Mouse (Mus musculus) CH12.LX (cell line): ENCODE results near the gene Tspear. TPM values are rescaled to one million over a fixed set of nuclear protein-coding genes. Genes with fewer than 3 reads are reported as not detected.
"Not testable (repeated sequence)": the region's sequence is repeated elsewhere in the genome, so short reads cannot be mapped to it uniquely, and the experiment has no call there.

ENCODE experiments used
- DNase-seq: peaks from one replicate; pipeline ENCODE4 v3.0.0-alpha.2; 2013; ENCODE audit errors: extremely low read depth
- H3K27ac ChIP-seq: 2 replicates; pipeline ENCODE4 v1.5.1; 2012; ENCODE audit warnings: low read depth, mild to moderate bottlenecking, control low read depth, moderate library complexity; ENCODE audit not compliant: insufficient read depth
- H3K27me3 ChIP-seq: replicated peaks from 2 replicates; pipeline ENCODE3; 2012; ENCODE audit warnings: inconsistent platforms
- H3K36me3 ChIP-seq, 2 experiments: replicated peaks in 1 of 2; 2 replicates each; pipeline versions ENCODE3 to v1.6.1; 2012; ENCODE audit warnings: inconsistent platforms in 1 of 2, low read length in 1 of 2, mild to moderate bottlenecking in 1 of 2, mixed read lengths in 1 of 2, moderate library complexity in 1 of 2; ENCODE audit not compliant: control insufficient read depth in 1 of 2, insufficient read depth in 1 of 2
- H3K4me1 ChIP-seq, 2 experiments: 2 replicates each; pipeline ENCODE4 v1.6.1; 2012; ENCODE audit warnings: inconsistent platforms in 1 of 2, moderate library complexity in 1 of 2; ENCODE audit not compliant: insufficient read depth in 2 of 2, control insufficient read depth in 1 of 2
- H3K4me2 ChIP-seq: 2 replicates; pipeline ENCODE4 v1.6.1; 2012; ENCODE audit warnings: low read depth, mild to moderate bottlenecking, control low read depth; ENCODE audit not compliant: poor library complexity, insufficient read depth, severe bottlenecking
- H3K4me3 ChIP-seq, 3 experiments: fragments of 150-350 bp in 1 of 3; sonication (generic) in 1 of 3; replicated peaks in 1 of 3; 2 replicates each; pipeline versions ENCODE3 to v1.5.1; 2011 to 2012; ENCODE audit warnings: low read depth in 2 of 3, low read length in 2 of 3, mild to moderate bottlenecking in 2 of 3, moderate library complexity in 2 of 3, control low read depth in 1 of 3, improper control_type of control experiment in 1 of 3, inconsistent platforms in 1 of 3, mixed read lengths in 1 of 3; ENCODE audit not compliant: poor library complexity in 1 of 3
- H3K79me2 ChIP-seq: replicated peaks from 2 replicates; pipeline ENCODE4 v1.6.1; 2012; ENCODE audit warnings: mild to moderate bottlenecking, moderate library complexity; ENCODE audit not compliant: control insufficient read depth, poor library complexity, insufficient read depth, severe bottlenecking; ENCODE audit errors: extremely low read depth
- H3K9ac ChIP-seq: 2 replicates; pipeline ENCODE4 v1.6.1; 2012; ENCODE audit warnings: low read depth, mild to moderate bottlenecking, control low read depth, moderate library complexity; ENCODE audit not compliant: insufficient read depth
- H3K9me3 ChIP-seq: replicated peaks from 2 replicates; pipeline ENCODE3; 2012; ENCODE audit warnings: low read length, inconsistent platforms, mixed read lengths
- BHLHE40 ChIP-seq: IDR thresholded peaks from 2 replicates; pipeline ENCODE4 v1.6.1; 2011; ENCODE audit warnings: mild to moderate bottlenecking, low read depth, low read length, improper control_type of control experiment
- CHD2 ChIP-seq: IDR thresholded peaks from 2 replicates; pipeline ENCODE4 v1.6.1; 2011; ENCODE audit warnings: low read length, improper control_type of control experiment
- ETS1 ChIP-seq: conservative IDR thresholded peaks from 2 replicates; pipeline ENCODE4 v1.6.1; 2012; ENCODE audit warnings: low read depth, mild to moderate bottlenecking, inconsistent platforms, low read length, improper control_type of control experiment, moderate library complexity
- HCFC1 ChIP-seq: IDR thresholded peaks from 2 replicates; pipeline ENCODE4 v1.6.1; 2012; ENCODE audit warnings: low read depth, mild to moderate bottlenecking, inconsistent platforms, low read length, improper control_type of control experiment
- JUN ChIP-seq: IDR thresholded peaks from 2 replicates; pipeline ENCODE4 v1.6.1; 2011; ENCODE audit warnings: low read depth, mild to moderate bottlenecking, low read length, improper control_type of control experiment, moderate library complexity; ENCODE audit not compliant: insufficient read depth
- KAT2A ChIP-seq: IDR thresholded peaks from 2 replicates; pipeline ENCODE4 v1.6.1; 2012; ENCODE audit warnings: low read length, improper control_type of control experiment, inconsistent platforms; ENCODE audit not compliant: insufficient replicate concordance
- MAFK ChIP-seq: IDR thresholded peaks from 2 replicates; pipeline ENCODE4 v1.6.1; 2011; ENCODE audit warnings: low read length, improper control_type of control experiment; ENCODE audit not compliant: insufficient replicate concordance
- MAX ChIP-seq: IDR thresholded peaks from 2 replicates; pipeline ENCODE4 v1.6.1; 2011; ENCODE audit warnings: low read length, improper control_type of control experiment
- MEF2A ChIP-seq: IDR thresholded peaks from 2 replicates; pipeline ENCODE4 v1.6.1; 2014; ENCODE audit warnings: low read depth, mild to moderate bottlenecking, inconsistent platforms, low read length, improper control_type of control experiment, borderline replicate concordance
- MYC ChIP-seq: IDR thresholded peaks from 2 replicates; pipeline ENCODE4 v1.6.1; 2011; ENCODE audit warnings: low read depth, mild to moderate bottlenecking, improper control_type of control experiment, low read length
- NELFE ChIP-seq: IDR thresholded peaks from 2 replicates; pipeline ENCODE4 v1.6.1; 2011; ENCODE audit warnings: low read depth, low read length, improper control_type of control experiment
- RAD21 ChIP-seq: IDR thresholded peaks from 2 replicates; pipeline ENCODE4 v1.6.1; 2011; ENCODE audit warnings: low read depth, mild to moderate bottlenecking, low read length, improper control_type of control experiment, moderate library complexity
- TBP ChIP-seq: conservative IDR thresholded peaks from 2 replicates; pipeline ENCODE4 v1.6.1; 2011; ENCODE audit warnings: low read depth, low read length, improper control_type of control experiment
- TCF12 ChIP-seq: IDR thresholded peaks from 2 replicates; pipeline ENCODE4 v1.6.1; 2014; ENCODE audit warnings: low read depth, mild to moderate bottlenecking, inconsistent platforms, low read length, improper control_type of control experiment
- UBTF ChIP-seq: IDR thresholded peaks from 2 replicates; pipeline ENCODE4 v1.6.1; 2012; ENCODE audit warnings: low read depth, mild to moderate bottlenecking, inconsistent platforms, low read length, improper control_type of control experiment, moderate library complexity
- USF1 ChIP-seq: IDR thresholded peaks from 2 replicates; pipeline ENCODE4 v1.6.1; 2014; ENCODE audit warnings: low read depth, mild to moderate bottlenecking, inconsistent platforms, low read length, improper control_type of control experiment
- USF2 ChIP-seq: conservative IDR thresholded peaks from 2 replicates; pipeline ENCODE4 v1.6.1; 2011; ENCODE audit warnings: low read depth, low read length, improper control_type of control experiment
- ZC3H11A ChIP-seq: IDR thresholded peaks from 2 replicates; pipeline ENCODE4 v1.6.1; 2012; ENCODE audit warnings: low read depth, mild to moderate bottlenecking, inconsistent platforms, low read length, improper control_type of control experiment
- ZKSCAN1 ChIP-seq: IDR thresholded peaks from 2 replicates; pipeline ENCODE4 v1.6.1; 2012; ENCODE audit warnings: low read depth, inconsistent platforms, low read length, improper control_type of control experiment, borderline replicate concordance
- ZNF384 ChIP-seq: IDR thresholded peaks from 2 replicates; pipeline ENCODE4 v1.6.1; 2012; ENCODE audit warnings: low read depth, low read length, improper control_type of control experiment, inconsistent platforms
- dilution Hi-C: fragments of 300-500 bp; cut with MboI; formaldehyde crosslinking; loops from 2 replicates; pipeline ENCODE4 v1.14.3; 2020; ENCODE audit warnings: low sequenced_read_pairs; ENCODE audit not compliant: extremely low pct_unique_long_range_greater_than_20kb, extremely low pct_ligation_motif_present
- in situ Hi-C: fragments of 300-500 bp; cut with MboI; formaldehyde crosslinking; loops from 3 replicates; pipeline ENCODE4 v1.14.3; 2019; ENCODE audit warnings: low sequenced_read_pairs, low pct_ligation_motif_present, low pct_unique_long_range_greater_than_20kb, mixed read lengths
- polyA plus RNA-seq: library from polyadenylated mRNA; unstranded; fragments of >175 nt; gene quantifications from 2 replicates; pipeline ENCODE4 v1.2.1, GENCODE M21; 2012; ENCODE audit warnings: low read depth; ENCODE audit not compliant: insufficient read length
- total RNA-seq, 2 experiments: library from RNA; depleted of rRNA; stranded (reverse); fragments of 300-350 nt in 1 of 2; fragments of >200 nt in 1 of 2; gene quantifications; 2 replicates each; pipeline ENCODE4 v1.2.3; 2012 to 2014

The Tspear gene
- total and polyA plus RNA-seq, 3 experiments = 0.09 to 0.42 TPM; not detected in 1

DNA sequence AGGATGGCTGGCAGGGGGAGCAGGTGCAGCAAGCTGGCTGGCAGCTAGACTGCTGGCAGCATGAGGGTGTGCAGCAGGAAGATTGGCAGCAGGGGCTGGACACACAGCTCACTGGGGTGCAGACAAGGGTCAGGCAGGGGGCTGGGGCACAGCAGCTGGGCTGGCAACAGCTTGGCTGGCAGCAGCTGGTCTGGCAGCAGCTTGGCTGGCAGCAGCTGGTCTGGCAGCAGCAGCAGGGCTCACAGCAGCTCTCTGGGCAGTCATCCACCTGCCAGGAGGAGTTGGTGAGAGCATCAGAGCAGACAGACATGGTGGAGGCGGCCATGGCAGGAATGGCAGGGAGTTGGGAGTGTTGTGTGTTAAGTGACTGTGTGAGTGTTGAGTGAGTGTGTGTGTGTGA lies 101.5 kb downstream of the Tspear start, which contains the start of gene Gm7137:
Gene Gm7137 (minus strand): TSS at position 325 of the 400 bp plus-strand sequence.
- H3K4me1 ChIP-seq, DNase-seq, dilution Hi-C loops, H3K9me3 ChIP-seq, H3K36me3 ChIP-seq, H3K9ac ChIP-seq, H3K79me2 ChIP-seq, in situ Hi-C loops, H3K4me3 ChIP-seq, H3K4me2 ChIP-seq, H3K27ac ChIP-seq: not testable (repeated sequence)
- H3K27me3 ChIP-seq = peaks cover 18% of the 10 kb centered on the region

- in situ Hi-C loops = no loop called here
- Histone ChIP-seq H3K27me3 (peaks cover 22% of the 10 kb centered on the region), H3K36me3 (no peaks in the 10 kb centered on the region), H3K4me3 (no peak overlapping the region), H3K4me1 (no peaks in the 10 kb centered on the region), H3K27ac (no peak overlapping the region), H3K9ac (no peak overlapping the region), H3K4me2 (no peak overlapping the region), H3K79me2 (no peaks in the 10 kb centered on the region), H3K9me3 (no peaks in the 10 kb centered on the region)
- DNase-seq = no peak
- dilution Hi-C loops = no loop called here
- no peak for TF ChIP-seq BHLHE40
- TF ChIP-seq MAFK = no peak
- TF ChIP-seq ZC3H11A = no peak
- TF ChIP-seq USF2 = no peak
- no peak for TF ChIP-seq TCF12
- TF ChIP-seq RAD21 = no peak
- no peak for TF ChIP-seq MAX
- no peak for TF ChIP-seq KAT2A
- no peak for TF ChIP-seq JUN
- no peak for TF ChIP-seq ZKSCAN1
- no peak for TF ChIP-seq UBTF
- no peak for TF ChIP-seq ETS1
- TF ChIP-seq CHD2 = no peak
- no peak for TF ChIP-seq MEF2A
- TF ChIP-seq, all 38 proteins: peak for 0
Observed at GRCm38 (mm10) chr10:77788621-77789020, 102.3 kb downstream of the Tspear start.

- Histone ChIP-seq H3K36me3 (no peaks in the 10 kb centered on the region), H3K9ac (no peak within 1 kb of the TSS), H3K4me2 (no peak within 1 kb of the TSS)
- no peak for TF ChIP-seq MEF2A
- TF ChIP-seq TBP = no peak
- TF ChIP-seq ZNF384 = no peak
- TF ChIP-seq HCFC1 = no peak
- TF ChIP-seq MYC = no peak
- no peak for TF ChIP-seq CHD2
- TF ChIP-seq NELFE = no peak
- no peak for TF ChIP-seq USF1
- TF ChIP-seq, all 38 proteins: peak for 0
- H3K27ac ChIP-seq = no peak within 1 kb of the TSS; the same call in 1 of the 2 replicates
- H3K4me3 ChIP-seq = no peak within 1 kb of the TSS
- H3K9me3 ChIP-seq = no peaks in the 10 kb centered on the region
- no peaks in the 10 kb centered on the region for H3K4me1 ChIP-seq
- no peak for DNase-seq
- peaks cover 50% of the 10 kb centered on the region for H3K27me3 ChIP-seq
- H3K79me2 ChIP-seq = no peaks in the 10 kb centered on the region
- in situ Hi-C loops = no loop called here
- dilution Hi-C loops = no loop called here
Observed at GRCm38 (mm10) chr10:77794976-77795375, 108.6 kb downstream of the Tspear start, which contains the start of gene Gm9639. Gene Gm9639, minus strand, starts transcription at chr10:77795076.
